Mouse (Mus musculus) heart, embryonic 15.5 days (tissue): Measurements from ENCODE around the gene Tank. TPM values are rescaled to one million over a fixed set of nuclear protein-coding genes. Genes with fewer than 3 reads are reported as not detected.

ENCODE experiments used
- ATAC-seq: fragments of 200-750 bp; cut with Nextera tagmentation; replicated peaks from 2 replicates; pipeline ENCODE4 v1.8.0; 2017; ENCODE audit warnings: low read depth, moderate TSS enrichment; ENCODE audit not compliant: insufficient number of reproducible peaks, insufficient read depth, low FRiP score
- H3K27ac ChIP-seq: fragments of 300-500 bp; sonication (generic); 2 replicates; pipeline ENCODE4 v1.5.1; 2015; ENCODE audit warnings: mild to moderate bottlenecking, inconsistent platforms
- H3K27me3 ChIP-seq: fragments of 300-500 bp; sonication (generic); 2 replicates; pipeline ENCODE4 v1.6.1; 2015; ENCODE audit warnings: inconsistent platforms
- H3K36me3 ChIP-seq: fragments of 300-500 bp; sonication (generic); 2 replicates; pipeline ENCODE4 v1.6.1; 2015; ENCODE audit warnings: mild to moderate bottlenecking, inconsistent platforms
- H3K4me1 ChIP-seq: fragments of 300-500 bp; sonication (generic); replicated peaks from 2 replicates; pipeline ENCODE4 v1.6.1; 2015; ENCODE audit warnings: inconsistent platforms
- H3K4me2 ChIP-seq: fragments of 300-500 bp; sonication (generic); 2 replicates; pipeline ENCODE4 v1.6.1; 2015; ENCODE audit warnings: inconsistent platforms, mild to moderate bottlenecking, moderate library complexity
- H3K4me3 ChIP-seq: fragments of 300-500 bp; sonication (generic); 2 replicates; pipeline ENCODE4 v1.5.1; 2015; ENCODE audit warnings: mild to moderate bottlenecking, inconsistent platforms
- H3K9ac ChIP-seq: fragments of 300-500 bp; sonication (generic); 2 replicates; pipeline ENCODE4 v1.6.1; 2015; ENCODE audit warnings: mild to moderate bottlenecking, inconsistent platforms
- H3K9me3 ChIP-seq: fragments of 300-500 bp; sonication (generic); replicated peaks from 2 replicates; pipeline ENCODE4 v1.6.1; 2016; ENCODE audit warnings: inconsistent platforms
- WGBS: fragments of 180-500 bp; shearing (Covaris S2); methylation state at CpG from one replicate; pipeline ENCODE4 v1.1.7; 2015; ENCODE audit warnings: mixed read lengths; 5-methylcytosine and 5-hydroxymethylcytosine counted together
- polyA plus RNA-seq: library from polyadenylated mRNA; unstranded; fragments of >200 nt; fragmentation: Nextera tagmentation; extraction: Ambion mirVana; gene quantifications from 2 replicates; pipeline ENCODE4 v1.2.1, GENCODE M21; 2015

The Tank gene
- 21.5 and 21.7 TPM in 2 replicates for polyA plus RNA-seq

DNA sequence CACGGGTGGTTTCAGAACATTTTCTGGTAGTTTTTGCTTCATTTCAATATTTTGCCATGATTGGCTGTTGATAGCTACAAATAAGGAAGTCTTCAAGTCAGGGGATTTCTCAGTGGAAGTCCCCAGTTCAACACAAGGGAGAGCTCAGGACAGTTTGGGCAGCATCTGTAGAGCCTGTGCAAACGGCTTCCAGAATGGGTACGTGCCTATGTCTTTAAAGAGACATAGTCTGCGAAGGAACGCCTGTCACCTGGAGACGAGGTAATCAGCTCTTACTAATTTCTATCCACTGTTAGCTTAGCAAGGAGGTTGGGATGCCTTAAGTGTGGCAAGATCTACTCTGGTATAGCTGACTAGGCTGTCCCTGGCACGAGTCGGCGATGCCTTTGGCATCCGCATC is at the start of gene Tank:
Gene Tank (plus strand): TSS at position 153 of the 400 bp plus-strand sequence.
- no peaks in the 10 kb centered on the region for H3K27me3 ChIP-seq
- H3K4me3 ChIP-seq = no peak within 1 kb of the TSS
- 84% methylated on average over 10 of the region's 10 CpGs for WGBS
- H3K4me1 ChIP-seq = no peaks in the 10 kb centered on the region
- no peaks in the 10 kb centered on the region for H3K9me3 ChIP-seq
- no peaks in the 10 kb centered on the region for H3K36me3 ChIP-seq
- ATAC-seq = no peak
- H3K27ac ChIP-seq = no peak within 1 kb of the TSS
- no peak within 1 kb of the TSS for H3K9ac ChIP-seq
- no peak within 1 kb of the TSS for H3K4me2 ChIP-seq

DNA sequence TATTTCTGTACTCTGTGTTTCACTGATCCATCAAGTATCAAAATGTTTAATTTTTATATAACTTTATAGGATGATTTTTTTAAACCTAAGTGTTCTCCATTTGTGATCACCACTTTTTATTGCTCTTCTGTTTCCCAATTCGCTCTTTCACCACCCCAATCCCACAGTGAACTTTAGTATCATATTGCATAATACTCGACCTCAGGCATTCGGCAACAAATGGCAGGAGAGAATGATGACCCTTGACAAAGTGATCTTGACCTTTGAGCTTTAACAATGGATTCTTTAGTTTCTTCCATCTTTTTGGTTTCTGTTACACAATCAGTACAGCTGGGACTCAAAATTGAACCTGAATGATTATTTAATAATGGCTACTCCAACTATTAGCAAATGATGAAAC is 46.1 kb upstream of the Tank start:
- no peaks in the 10 kb centered on the region for H3K4me1 ChIP-seq
- H3K36me3 ChIP-seq = no peaks in the 10 kb centered on the region
- 74% methylated on average over 3 of the region's 3 CpGs for WGBS
- no peak for ATAC-seq
- H3K9me3 ChIP-seq = no peaks in the 10 kb centered on the region
- H3K27ac ChIP-seq = no peak overlapping the region
- H3K9ac ChIP-seq = no peak overlapping the region
- H3K27me3 ChIP-seq = no peaks in the 10 kb centered on the region
- H3K4me3 ChIP-seq = no peak overlapping the region
- H3K4me2 ChIP-seq = no peak overlapping the region

DNA sequence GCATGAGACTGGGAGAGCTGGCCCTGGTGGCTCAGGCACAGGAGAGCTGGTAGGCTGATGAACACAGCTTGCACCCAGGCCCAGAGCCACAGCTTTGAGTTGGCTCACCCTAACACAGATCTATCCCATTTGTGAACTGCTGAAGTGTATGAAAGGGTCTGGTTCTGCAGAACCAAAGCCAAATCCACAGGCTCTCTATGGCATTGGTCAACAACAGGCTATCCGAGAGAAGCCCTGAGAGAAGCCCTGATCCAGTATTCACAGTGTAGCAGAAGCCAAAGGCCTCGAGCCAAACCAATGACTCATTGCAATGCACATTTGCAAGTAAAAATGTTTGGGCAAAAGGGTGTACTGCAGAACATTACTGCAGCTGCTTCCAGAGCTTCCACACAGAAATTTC is 45.3 kb upstream of the Tank start:
- Histone ChIP-seq H3K27me3 (no peaks in the 10 kb centered on the region), H3K27ac (no peak overlapping the region), H3K9me3 (no peaks in the 10 kb centered on the region), H3K9ac (no peak overlapping the region), H3K4me2 (no peak overlapping the region), H3K4me3 (no peak overlapping the region), H3K36me3 (no peaks in the 10 kb centered on the region), H3K4me1 (no peaks in the 10 kb centered on the region)
- 56% methylated on average over 2 of the region's 2 CpGs for WGBS
- no peak for ATAC-seq

DNA sequence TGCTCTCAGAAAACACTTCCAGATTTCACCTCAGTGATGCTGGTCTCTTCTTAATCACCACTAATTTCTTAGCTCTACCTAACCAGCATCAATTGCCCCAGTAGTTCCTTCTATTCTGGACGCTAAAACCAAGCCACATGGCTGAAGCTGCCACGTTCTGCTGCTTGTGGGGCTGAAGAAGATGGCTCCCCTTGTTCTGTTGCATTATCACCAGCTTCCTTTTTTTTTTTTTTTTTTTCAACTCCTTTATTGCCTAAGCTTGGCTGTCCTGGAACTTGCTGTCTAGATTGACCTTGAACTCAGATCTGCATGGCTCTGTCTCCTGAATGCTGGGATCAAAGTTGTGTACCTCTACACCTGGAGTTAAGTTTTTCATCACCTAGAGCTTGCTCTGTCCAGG is 41.5 kb upstream of the Tank start:
- Histone ChIP-seq H3K4me2 (no peak overlapping the region), H3K9me3 (no peaks in the 10 kb centered on the region), H3K27me3 (no peaks in the 10 kb centered on the region), H3K27ac (no peak overlapping the region), H3K9ac (no peak overlapping the region), H3K4me1 (no peaks in the 10 kb centered on the region), H3K36me3 (no peaks in the 10 kb centered on the region), H3K4me3 (no peak overlapping the region)
- no peak for ATAC-seq
- 70% methylated on average over 2 of the region's 2 CpGs for WGBS

DNA sequence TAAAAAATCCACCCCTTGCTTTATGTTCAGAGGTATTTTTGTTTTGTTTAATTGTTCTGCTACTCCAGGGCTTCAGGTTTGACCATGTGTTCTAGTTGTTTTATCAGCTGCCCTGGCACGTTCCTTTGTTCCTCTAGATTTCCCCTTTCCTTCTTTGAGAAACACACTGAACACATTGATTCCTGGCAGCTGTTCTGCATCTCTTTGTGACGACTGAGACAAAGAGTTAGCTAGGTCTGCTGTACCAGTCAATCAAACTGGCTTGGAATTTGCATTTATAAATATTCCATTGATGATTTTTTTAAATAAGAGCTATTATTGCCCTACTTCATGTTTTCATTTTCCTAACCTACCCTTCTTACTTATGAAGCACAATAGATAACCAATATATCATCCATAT is 39.0 kb upstream of the Tank start:
- no peaks in the 10 kb centered on the region for H3K4me1 ChIP-seq
- WGBS = 16% methylated on average over 2 of the region's 2 CpGs

DNA sequence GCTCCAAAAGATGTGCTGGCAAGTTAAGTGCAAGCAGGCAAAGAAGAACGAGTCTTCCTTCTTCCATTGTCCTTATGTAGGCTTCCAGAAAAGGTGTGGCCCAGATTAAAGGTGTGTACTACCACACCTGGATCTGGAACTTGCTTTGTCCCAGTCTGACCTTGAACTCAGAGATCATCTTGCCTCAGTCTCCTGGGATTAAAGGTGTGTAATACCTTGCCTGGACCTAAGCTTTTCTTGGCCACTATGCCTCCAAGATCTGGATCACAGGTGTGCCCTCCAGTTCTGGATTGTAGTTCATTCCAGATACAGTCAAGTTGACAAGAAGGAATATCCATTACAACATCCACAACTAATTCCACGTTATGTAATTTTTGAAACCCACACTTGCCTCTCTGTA is 36.0 kb upstream of the Tank start:
- H3K27me3 ChIP-seq = no peaks in the 10 kb centered on the region
- H3K4me1 ChIP-seq = no peaks in the 10 kb centered on the region
- ATAC-seq = no peak
- H3K36me3 ChIP-seq = no peaks in the 10 kb centered on the region
- H3K9ac ChIP-seq = no peak overlapping the region
- H3K4me2 ChIP-seq = no peak overlapping the region
- WGBS = 72% methylated on average over 2 of the region's 2 CpGs
- H3K9me3 ChIP-seq = no peaks in the 10 kb centered on the region
- no peak overlapping the region for H3K4me3 ChIP-seq
- H3K27ac ChIP-seq = no peak overlapping the region

More for the DNA sequence above, 39.0 kb upstream of the Tank start:
- Histone ChIP-seq H3K36me3 (no peaks in the 10 kb centered on the region), H3K9me3 (no peaks in the 10 kb centered on the region), H3K9ac (no peak overlapping the region), H3K27me3 (no peaks in the 10 kb centered on the region), H3K27ac (no peak overlapping the region), H3K4me2 (no peak overlapping the region), H3K4me3 (no peak overlapping the region)
- no peak for ATAC-seq

DNA sequence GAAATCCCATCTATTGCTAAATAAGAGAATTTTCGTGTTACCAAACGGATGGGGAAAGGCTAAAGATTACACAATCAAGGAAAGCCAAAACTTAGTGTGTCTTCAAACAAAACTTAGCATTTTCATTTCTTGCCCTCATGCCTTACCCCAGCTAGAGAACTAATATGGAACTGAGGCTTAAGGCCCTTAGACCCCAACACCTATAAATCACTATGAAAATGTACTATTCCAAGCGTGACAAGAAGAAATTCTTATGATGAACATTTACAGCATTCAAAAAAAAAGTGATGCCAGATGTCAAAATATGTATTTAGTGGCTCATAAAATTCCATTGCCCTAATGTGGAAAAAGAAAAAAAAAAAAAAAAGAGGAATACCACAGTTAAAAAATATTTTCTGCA is 32.7 kb upstream of the Tank start:
- Histone ChIP-seq H3K9me3 (no peaks in the 10 kb centered on the region), H3K4me1 (no peaks in the 10 kb centered on the region), H3K36me3 (no peaks in the 10 kb centered on the region), H3K27ac (no peak overlapping the region), H3K9ac (no peak overlapping the region), H3K4me2 (no peak overlapping the region), H3K4me3 (no peak overlapping the region), H3K27me3 (no peaks in the 10 kb centered on the region)
- WGBS = 75% methylated on average over 3 of the region's 3 CpGs
- ATAC-seq = no peak

DNA sequence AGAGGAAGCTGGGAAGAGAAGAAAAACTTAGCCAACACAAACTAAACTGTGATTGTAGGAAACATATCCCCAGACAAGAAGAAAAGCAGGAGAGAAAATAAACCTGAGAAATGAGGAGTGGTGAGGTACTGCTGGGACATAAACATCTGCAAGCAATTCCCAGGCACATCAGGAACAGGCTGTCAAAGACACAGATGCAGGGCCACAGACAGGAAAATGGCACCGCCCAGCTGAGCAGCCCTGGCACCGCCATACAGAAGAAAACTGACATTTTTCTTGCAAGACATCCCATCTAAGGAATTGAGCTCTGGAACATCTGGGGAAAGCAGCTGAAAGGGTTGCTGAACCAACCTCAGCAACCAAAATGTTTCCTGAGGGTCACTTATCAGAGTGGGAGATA is 30.4 kb upstream of the Tank start:
- Histone ChIP-seq H3K4me2 (no peak overlapping the region), H3K9me3 (no peaks in the 10 kb centered on the region), H3K4me3 (no peak overlapping the region), H3K27ac (no peak overlapping the region), H3K27me3 (no peaks in the 10 kb centered on the region), H3K4me1 (no peaks in the 10 kb centered on the region), H3K36me3 (no peaks in the 10 kb centered on the region), H3K9ac (no peak overlapping the region)
- no peak for ATAC-seq
- WGBS = 43% methylated on average over 2 of the region's 2 CpGs

DNA sequence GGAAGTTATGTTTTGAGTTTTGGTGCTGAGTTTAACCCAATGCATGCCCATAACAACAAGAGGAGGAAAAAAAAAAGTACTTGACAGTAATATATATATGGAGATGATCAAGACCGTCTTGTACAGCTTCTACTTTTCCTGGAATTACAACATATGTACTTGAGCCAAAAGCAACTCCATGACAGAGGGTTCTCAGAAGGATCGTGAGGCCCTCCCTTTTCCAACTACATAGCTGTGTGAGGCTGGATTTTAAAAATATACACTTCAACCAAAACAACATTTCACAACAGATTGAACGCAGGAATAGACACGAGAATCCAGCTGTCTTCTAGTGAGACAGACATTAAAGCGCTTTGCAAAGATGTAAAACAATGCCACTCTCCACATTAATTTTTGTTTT is 26.7 kb upstream of the Tank start:
- WGBS = 77% methylated on average over 5 of the region's 5 CpGs
- Histone ChIP-seq H3K27ac (no peak overlapping the region), H3K9me3 (no peaks in the 10 kb centered on the region), H3K4me3 (no peak overlapping the region), H3K4me2 (no peak overlapping the region), H3K36me3 (no peaks in the 10 kb centered on the region), H3K4me1 (no peaks in the 10 kb centered on the region), H3K9ac (no peak overlapping the region), H3K27me3 (no peaks in the 10 kb centered on the region)
- ATAC-seq = no peak

DNA sequence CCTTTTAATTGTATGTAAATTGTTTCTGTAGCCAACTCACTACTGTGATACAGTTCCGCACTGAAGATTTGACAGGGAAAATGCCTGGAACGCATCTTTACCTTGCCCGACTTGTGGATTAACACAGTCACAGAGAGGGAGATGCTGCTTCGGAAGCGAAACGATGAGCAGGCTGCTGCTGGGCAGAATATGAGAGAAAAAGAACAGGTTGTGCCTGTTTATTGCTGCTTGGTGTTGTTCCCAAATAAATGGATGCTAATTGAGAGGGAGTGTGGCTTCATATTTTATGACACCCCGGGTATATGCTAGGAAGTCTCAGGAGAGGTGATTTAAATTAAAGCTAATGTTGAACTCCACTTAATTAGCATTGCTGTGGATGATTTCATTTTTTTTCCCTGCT is 23.0 kb upstream of the Tank start:
- no peaks in the 10 kb centered on the region for H3K9me3 ChIP-seq
- no peak overlapping the region for H3K4me2 ChIP-seq
- H3K9ac ChIP-seq = no peak overlapping the region
- H3K36me3 ChIP-seq = no peaks in the 10 kb centered on the region
- no peak for ATAC-seq
- H3K4me1 ChIP-seq = no peaks in the 10 kb centered on the region
- WGBS = 81% methylated on average over 7 of the region's 7 CpGs
- no peak overlapping the region for H3K27ac ChIP-seq
- H3K4me3 ChIP-seq = no peak overlapping the region
- H3K27me3 ChIP-seq = no peaks in the 10 kb centered on the region

DNA sequence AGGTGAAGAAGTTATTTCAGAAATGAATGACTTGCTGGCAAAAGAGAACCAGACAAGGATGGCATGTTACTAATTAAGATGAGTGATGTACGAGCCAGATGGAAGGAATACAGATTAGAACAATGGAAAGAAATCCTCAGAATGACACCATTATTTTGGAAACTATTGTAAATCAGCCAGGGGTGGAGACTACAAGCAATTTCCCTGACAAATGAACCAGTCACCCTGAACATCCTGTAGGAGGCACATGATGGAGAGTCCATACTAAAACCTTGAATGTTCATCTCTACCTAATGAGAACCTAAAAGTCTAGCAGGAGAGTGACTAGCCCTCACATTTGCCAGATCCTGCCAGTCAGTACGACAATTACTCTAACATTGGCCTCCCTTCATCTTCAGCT is 22.6 kb upstream of the Tank start:
- Histone ChIP-seq H3K36me3 (no peaks in the 10 kb centered on the region), H3K9me3 (no peaks in the 10 kb centered on the region), H3K27ac (no peak overlapping the region), H3K27me3 (no peaks in the 10 kb centered on the region), H3K9ac (no peak overlapping the region), H3K4me1 (no peaks in the 10 kb centered on the region), H3K4me2 (no peak overlapping the region), H3K4me3 (no peak overlapping the region)
- WGBS = 74% methylated on average over 2 of the region's 2 CpGs
- ATAC-seq = no peak

DNA sequence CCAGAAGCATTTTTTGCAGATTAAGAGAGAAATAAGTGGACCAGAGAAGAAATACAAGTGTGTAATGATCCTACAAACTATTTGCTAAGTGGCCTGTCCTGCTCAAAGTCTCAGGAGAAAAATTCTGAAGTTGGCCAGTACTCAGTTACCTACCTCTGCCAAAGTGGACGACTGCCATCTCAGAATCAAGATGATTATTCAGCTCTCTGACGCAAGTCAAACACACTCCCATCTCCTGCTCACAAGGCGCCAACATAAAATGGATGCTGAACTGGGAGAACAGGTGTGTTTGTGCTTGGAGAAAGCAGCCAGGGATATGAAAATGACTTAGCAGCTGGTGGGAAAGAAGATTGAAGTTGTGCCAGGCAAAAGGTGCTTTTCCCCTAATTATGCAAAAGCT is 21.7 kb upstream of the Tank start:
- no peak overlapping the region for H3K27ac ChIP-seq
- no peak overlapping the region for H3K9ac ChIP-seq
- H3K4me3 ChIP-seq = no peak overlapping the region
- ATAC-seq = no peak
- no peaks in the 10 kb centered on the region for H3K27me3 ChIP-seq
- H3K4me1 ChIP-seq = no peaks in the 10 kb centered on the region
- H3K36me3 ChIP-seq = no peaks in the 10 kb centered on the region
- H3K4me2 ChIP-seq = no peak overlapping the region
- no peaks in the 10 kb centered on the region for H3K9me3 ChIP-seq
- 77% methylated on average over 3 of the region's 3 CpGs for WGBS
